In the genomic region with DNA sequence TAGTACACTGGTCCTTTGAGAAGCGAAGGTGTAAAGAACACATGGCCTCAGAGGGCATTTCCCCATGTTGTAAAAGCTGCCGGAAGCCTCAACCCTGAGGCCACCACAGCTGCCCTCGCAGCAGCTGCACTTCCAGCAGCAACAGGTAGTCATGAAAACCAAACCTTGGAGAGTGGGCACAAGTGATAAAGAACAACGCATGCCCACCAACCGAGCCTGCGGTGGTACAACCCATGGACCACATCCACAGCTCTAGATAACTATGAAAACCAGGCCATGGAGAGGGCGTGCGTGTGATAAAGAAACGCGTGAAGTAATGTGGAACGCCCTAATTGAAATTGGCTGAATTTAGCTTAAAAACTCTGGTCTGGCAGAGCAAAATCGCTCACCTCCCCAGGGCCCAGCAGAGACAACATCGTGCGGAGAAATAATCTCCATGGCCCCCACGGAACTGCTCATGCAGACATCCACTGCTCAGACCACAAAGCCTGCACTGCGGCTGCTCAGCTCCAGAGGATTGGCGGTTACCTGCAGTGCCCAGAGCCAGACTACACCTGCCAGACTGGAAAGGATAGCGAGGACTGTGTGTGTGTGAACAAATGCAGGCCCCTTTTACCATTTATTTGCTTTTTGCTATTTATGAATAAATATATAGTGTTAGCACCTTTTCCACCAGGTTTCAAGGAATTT, we compare ENCODE assay signal across 20 mouse cellular contexts.
"Had no signal": no experiment of that assay in that cellular context is flagged by ENCODE, and none has a peak within 500 bp of the region (broad histone marks: within the 10 kb centered on the region; RNA-seq: fewer than 3 reads in every experiment).

No protein-coding gene starts in this region.

- H3K27me3 ChIP-seq: lung, embryonic 15.5 days; midbrain, embryonic 12.5 days; midbrain, embryonic 15.5 days; neural tube, embryonic 12.5 days; neural tube, embryonic 15.5 days had no signal

- H3K4me2 ChIP-seq: lung, embryonic 15.5 days; midbrain, embryonic 12.5 days; midbrain, embryonic 15.5 days; neural tube, embryonic 12.5 days; neural tube, embryonic 15.5 days had no signal

- H3K9ac ChIP-seq: liver, embryonic 14.5 days; lung, embryonic 15.5 days; midbrain, embryonic 12.5 days; midbrain, embryonic 15.5 days; neural tube, embryonic 12.5 days; neural tube, embryonic 15.5 days had no signal

- DNase-seq: kidney, adult 11 months; kidney, adult 9 months; kidney, postnatal 14 days; kidney, postnatal 4 days; lung, adult 18-20 months; lung, postnatal 10 days; lung, postnatal 36 days; right cerebral cortex, adult 18-20 months; right cerebral cortex, postnatal 14 days; right cerebral cortex, postnatal 4 days; thymus, adult 2 months; thymus, postnatal 14 days; thymus, postnatal 4 days had no signal

- H3K4me3 ChIP-seq: lung, embryonic 15.5 days; midbrain, embryonic 12.5 days; midbrain, embryonic 15.5 days; neural tube, embryonic 12.5 days; neural tube, embryonic 15.5 days had no signal

- H3K4me1 ChIP-seq: lung, embryonic 15.5 days; midbrain, embryonic 12.5 days; midbrain, embryonic 15.5 days; neural tube, embryonic 12.5 days; neural tube, embryonic 15.5 days had no signal

- H3K27ac ChIP-seq: liver, embryonic 14.5 days; lung, embryonic 15.5 days; midbrain, embryonic 12.5 days; midbrain, embryonic 15.5 days; neural tube, embryonic 12.5 days; neural tube, embryonic 15.5 days; stomach, postnatal 0 days had no signal

- H3K9me3 ChIP-seq: lung, embryonic 15.5 days; midbrain, embryonic 12.5 days; midbrain, embryonic 15.5 days; neural tube, embryonic 12.5 days; neural tube, embryonic 15.5 days had no signal

- H3K36me3 ChIP-seq: lung, embryonic 15.5 days; midbrain, embryonic 12.5 days; midbrain, embryonic 15.5 days; neural tube, embryonic 12.5 days; neural tube, embryonic 15.5 days had no signal

- ATAC-seq: midbrain, embryonic 15.5 days had no signal
